Mouse (Mus musculus): ENCODE results near the gene Ltbp4.

The Ltbp4 gene

DNA sequence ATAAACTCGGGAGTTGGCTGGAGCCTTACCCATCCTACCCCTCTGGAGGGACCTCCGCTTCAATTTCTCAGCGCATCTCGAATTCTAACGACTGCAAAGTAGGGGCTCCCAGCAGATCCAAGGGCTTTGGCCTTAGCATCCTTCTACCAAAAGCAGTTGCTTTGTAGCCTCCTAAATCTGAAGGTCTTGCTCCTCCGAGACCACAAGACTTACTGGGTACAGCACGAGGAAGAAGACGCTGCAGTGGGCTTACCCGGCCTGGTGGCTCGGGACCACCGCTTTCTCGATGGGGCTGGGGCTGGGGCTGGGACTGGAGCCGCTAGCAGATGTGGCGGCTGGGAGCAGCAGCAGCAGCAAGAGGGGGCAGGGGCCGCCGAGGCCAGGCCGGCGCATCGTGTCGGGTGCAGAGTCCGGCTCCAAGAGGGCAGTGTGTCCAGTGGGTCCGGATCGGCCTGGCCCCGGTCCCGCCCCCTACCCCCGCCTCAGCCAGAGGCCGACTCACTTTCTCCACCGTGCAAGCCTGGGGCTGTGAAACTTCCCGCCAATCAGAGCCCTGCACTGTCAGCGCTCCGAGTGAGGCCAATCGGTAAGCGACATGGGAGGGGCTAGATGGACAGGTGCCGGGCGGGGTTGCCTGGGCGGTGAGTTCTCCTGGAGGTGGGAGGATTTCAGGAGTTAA lies at the start of gene Ltbp4:
Ltbp4 (minus strand) TSS at position 518 of the 679 bp plus-strand sequence.
- in situ Hi-C loops (cut with MboI; ENCODE audit: unreplicated experiment in 2 of 2): loop anchor here (5.0 to 10.0 kb wide), 6 partner anchors 157 to 345 kb away; partner anchors contain the start of gene Prx (in 1 of the 2)

DNA sequence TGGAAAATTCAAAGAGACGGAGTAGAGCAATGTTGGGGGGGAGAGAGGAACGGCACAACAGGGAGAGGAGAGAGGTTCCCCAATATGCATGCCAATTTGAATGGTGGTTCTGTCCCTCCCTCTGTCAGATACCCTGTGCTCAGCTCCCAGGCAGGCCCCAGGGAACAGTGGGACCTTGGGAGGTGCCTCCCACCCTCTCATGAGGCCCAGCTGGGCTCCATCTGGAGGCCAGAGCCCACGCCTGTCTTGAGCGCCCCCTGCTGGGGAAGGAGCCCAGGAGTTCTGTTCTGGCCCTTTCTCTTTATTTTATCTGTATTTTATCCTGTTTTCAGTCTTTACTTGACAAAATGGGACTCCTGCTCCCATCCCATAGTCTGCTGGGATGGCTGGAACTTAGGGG lies 47.2 kb upstream of the Ltbp4 start:
- in situ Hi-C loops (cut with MboI; ENCODE audit: unreplicated experiment in 2 of 2): loop anchor here (5.0 kb wide), 1 partner anchor 42 kb away; no protein-coding TSS in a partner anchor

DNA sequence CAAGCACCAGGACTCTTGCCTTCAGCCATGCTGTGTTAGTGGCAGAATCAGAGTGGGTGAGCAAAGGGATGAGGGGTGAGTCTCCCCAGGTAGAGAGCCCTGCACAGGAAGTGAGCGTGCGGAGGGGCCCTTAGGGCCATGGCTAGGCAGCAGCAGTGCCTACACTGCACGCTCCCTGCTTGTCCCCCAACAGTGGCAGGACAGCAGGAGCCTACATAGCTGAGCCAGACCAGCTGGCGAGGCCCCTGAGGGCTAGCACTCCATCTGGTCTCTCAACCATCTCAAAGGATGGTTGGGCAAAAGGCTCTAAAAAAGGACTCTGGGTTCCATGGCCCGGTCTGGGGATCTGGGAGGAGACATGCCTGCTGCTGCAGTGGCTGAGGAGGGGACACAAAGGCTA lies 46.6 kb upstream of the Ltbp4 start:
- in situ Hi-C loops (cut with MboI; ENCODE audit: unreplicated experiment in 2 of 2): no loop called here

DNA sequence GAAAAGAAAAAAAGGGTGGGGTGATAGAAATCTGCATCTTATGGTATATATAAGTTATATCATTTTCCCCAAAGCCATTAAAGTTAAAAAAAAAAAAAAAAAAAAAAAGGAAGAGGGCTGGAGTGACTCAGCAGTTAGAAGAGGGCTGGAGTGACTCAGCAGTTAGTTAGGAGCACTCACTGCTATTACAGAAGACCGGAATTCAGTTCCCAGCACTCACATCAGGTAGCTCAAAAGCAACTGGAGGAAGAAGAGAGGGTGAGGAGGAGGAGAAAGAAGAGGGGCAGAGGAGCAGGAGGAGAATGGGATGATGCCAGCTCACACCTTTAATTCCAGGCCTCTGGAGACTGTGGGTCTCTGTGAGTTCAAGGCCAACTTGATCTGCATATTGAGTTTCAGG lies 45.7 kb upstream of the Ltbp4 start:
- in situ Hi-C loops (cut with MboI; ENCODE audit: unreplicated experiment in 2 of 2): no loop called here

DNA sequence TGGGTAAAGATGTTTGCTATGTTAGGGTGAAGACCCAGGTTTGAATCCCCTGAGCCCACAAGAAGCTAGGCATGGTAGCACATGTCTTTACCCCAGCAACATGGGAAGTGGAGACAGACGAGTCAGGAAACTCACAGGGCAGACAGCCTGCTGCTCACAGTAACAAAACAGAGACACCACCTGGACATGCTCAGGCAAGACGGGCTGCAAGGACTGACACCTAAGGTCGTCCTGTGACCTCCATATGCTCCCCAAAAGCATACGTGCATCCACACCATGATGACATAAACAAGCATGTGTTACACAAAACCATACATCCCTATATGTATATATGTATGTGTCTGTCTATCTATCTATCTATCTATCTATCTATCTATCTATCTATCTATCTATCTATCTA lies 44.1 kb upstream of the Ltbp4 start:
- in situ Hi-C loops (cut with MboI; ENCODE audit: unreplicated experiment in 2 of 2): no loop called here

DNA sequence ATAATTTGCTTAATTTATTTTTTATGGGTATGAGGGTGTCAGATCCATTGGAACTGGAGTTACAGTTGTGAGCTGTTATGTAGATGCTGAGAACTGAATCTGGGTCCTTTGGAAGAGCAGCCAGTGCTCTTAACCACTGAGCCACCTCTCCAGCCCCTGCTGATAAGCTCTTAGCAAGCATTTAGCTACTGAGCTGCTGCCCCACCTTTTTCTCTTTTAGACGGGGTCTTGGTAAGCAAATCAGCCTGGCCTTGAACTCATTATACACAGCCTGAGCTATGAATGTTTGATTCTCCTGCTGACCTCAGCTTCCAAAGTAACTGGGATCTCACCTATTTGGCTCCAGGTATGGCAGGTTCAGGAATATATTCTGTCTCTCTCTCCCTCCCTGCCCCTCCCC lies 43.5 kb upstream of the Ltbp4 start:
- in situ Hi-C loops (cut with MboI; ENCODE audit: unreplicated experiment in 2 of 2): no loop called here

DNA sequence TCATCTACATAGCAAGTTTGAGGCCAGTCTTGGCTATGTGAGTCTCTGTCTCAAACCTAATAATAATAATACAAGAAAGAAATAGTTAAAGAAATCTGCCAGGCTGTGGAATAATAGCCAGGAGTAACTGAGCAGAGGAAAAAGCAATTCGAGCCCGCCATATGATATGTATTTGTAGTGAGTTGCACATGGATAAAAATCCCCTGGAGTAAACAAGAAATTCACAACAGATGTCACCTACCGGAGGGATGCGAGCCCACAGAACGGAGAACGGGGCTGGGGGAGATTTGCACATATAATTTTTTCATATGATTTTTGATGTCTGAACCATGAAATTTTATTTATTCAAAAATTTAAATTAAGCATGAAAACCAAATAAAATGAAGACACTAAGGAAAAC lies 42.3 kb upstream of the Ltbp4 start:
- in situ Hi-C loops (cut with MboI; ENCODE audit: unreplicated experiment in 2 of 2): no loop called here

DNA sequence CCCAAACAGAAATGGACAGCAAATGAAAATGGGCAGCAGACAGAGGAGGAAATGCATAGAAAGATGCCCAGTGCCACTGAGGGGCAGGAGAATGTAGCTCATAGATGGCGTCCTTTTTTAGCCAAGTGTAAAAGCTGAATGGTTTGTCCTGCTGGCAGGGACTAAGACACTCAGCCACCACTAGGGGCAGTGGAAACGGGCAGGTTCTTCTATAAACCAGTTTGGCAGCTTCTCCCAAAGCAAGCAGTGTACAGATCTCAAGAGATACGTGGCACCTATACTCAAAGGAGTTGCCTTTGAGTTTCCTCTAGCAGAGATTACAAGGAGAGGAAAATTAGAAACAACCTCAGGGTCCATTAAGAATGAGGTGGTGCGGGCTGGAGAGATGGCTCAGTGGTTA lies 40.9 kb upstream of the Ltbp4 start:
- in situ Hi-C loops (cut with MboI; ENCODE audit: unreplicated experiment in 2 of 2): no loop called here

DNA sequence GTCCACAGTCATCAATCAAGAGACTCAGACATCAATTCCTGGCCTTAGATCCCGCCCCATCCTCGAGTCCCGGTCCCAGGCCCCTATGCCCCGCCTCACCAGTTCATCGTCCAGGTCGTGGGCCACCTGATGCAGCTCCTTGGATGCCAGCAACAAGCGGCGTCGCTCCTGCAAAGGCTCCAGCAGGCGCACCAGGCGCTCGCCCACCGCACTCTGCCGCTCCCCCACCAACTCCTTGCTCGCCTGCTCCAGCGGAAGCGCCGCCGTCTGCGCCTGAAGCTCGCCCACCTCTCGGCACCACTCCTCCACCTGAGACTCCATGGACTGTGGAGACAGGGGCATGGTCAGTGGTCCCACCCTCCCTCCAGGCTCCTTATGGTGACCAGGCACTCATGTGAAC lies 37.8 kb upstream of the Ltbp4 start:
- in situ Hi-C loops (cut with MboI; ENCODE audit: unreplicated experiment in 2 of 2): no loop called here

DNA sequence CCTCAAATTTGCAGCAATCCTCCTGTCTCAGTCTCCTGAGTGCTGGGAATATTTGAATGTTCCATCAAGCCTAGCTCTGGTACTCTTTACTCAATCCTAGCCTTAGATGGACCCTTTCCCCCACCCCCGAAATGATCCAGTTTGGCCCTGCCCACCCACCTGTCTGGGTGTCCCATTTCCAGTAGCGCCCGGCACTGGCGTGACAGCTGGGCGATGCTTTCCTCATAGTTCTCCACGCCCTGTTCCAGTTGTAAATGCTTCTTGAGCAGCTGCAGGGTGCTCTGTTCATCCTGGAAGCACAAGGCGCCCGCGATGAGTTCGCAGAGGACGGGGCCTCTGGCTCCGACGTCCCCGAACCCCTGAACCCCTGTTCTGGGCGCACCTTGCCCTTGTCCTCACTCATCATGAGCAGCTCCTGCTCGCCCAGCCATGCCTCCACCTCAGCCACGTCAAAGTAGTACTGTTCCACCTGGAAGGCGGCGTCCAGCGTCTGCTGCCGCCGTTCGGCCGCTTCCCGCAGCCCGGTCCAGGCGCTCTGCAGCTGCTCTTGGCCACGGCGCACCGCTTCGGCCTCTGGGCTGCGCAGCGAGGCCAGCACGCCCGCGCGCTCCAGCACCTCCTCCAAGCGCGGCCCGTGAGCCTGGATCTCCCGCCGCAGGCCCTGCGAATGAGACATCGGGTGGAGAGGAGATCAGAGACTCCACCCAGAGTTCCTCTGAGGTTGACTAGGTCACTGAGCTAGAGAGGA lies 34.4 kb upstream of the Ltbp4 start:
- in situ Hi-C loops (cut with MboI; ENCODE audit: unreplicated experiment in 2 of 2): no loop called here

DNA sequence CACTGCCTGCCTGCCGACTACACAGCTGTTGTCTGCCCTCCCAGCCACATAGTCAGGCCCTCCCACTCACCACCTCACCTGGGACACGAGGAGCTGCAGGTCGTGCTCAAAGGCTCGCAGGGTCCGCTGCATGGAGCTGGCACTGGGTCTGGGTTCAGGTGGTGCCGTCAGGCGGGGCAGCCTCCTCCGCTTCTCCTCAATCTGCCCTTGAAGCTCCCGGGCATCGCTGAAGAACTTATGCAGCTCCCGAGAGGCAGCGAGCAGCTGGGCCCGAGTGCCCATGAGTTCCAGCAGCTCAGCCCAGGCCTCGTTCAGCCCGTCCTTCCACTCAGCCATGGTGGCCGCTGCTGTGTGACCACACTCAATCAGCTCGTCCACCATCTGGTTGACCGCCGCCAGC lies 31.6 kb upstream of the Ltbp4 start:
- in situ Hi-C loops (cut with MboI; ENCODE audit: unreplicated experiment in 2 of 2): no loop called here

DNA sequence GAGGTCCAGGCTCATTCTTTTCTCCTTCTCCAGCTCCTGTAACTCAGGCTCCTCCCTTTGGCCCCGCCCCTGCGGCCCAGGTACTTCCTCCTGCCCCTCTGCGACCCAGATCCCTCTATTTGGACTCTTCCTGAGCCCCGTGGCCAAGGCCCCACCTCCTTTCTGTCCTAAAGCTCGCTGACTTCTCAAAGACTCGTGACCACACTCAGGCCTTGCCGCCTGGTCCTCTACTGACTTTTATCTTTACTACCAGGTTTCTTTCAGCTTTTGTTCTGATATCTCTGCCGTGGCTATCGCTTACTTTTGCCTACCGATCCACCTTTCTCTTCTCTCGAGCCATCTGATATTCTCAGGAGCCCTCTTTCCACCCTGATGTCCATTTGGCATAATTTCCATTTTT lies 30.5 kb upstream of the Ltbp4 start:
- in situ Hi-C loops (cut with MboI; ENCODE audit: unreplicated experiment in 2 of 2): no loop called here

DNA sequence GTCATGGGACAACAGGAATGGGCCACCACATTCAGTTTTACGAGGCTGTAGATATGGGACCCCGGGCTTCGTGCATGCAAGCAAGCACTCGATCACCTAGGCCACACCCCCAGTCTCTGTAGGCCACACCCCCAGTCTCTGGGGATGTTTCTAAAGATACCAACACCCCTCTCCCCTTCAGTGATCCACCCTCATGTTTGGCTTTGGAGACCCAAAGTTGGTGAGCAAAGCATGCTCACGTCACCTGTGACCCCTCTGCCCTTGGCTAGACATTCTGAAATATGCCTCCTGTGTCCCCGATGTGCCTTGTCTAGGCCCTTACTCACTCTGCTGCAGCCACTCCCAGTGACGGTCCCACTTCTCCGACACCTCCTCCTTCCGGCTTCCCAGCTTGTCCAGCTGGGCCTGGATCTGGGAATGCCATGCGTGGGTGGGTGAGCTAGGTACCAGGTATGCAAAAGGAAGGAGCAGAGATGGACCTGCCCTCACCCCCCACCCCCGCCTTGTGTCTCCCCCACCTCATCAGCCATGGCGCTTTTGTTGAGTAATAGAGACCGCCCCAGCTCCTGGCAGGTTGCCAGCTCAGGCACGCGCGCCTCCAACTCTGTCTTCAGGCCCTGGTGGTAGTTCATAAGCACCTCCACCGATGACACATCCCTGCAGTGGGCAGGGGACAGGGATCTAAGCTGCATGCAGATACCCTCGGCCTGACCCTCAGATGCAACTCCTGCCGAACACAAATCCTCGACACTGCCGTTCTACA lies 28.8 kb upstream of the Ltbp4 start:
- in situ Hi-C loops (cut with MboI; ENCODE audit: unreplicated experiment in 2 of 2): no loop called here

DNA sequence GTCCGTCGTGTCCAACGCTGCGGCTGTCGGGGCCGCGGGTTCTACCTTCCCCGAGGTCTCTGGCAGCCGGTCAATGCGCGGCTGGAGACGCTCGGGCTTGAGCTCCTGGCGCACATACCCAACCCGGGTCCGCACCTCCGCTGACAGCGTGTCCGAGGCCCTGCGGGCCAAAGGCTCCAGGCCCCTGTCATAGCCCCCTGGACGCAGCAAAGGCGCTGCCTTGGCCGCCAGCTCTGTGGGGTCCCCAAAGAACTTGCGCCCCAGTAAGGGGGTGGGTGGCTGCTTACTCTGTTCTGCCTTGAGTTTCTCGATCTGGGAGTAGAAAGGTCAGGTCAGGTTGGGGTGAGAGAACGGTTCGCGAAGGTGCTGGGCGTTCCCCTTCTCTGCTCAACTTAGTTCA lies 26.9 kb upstream of the Ltbp4 start:
- in situ Hi-C loops (cut with MboI; ENCODE audit: unreplicated experiment in 2 of 2): no loop called here

DNA sequence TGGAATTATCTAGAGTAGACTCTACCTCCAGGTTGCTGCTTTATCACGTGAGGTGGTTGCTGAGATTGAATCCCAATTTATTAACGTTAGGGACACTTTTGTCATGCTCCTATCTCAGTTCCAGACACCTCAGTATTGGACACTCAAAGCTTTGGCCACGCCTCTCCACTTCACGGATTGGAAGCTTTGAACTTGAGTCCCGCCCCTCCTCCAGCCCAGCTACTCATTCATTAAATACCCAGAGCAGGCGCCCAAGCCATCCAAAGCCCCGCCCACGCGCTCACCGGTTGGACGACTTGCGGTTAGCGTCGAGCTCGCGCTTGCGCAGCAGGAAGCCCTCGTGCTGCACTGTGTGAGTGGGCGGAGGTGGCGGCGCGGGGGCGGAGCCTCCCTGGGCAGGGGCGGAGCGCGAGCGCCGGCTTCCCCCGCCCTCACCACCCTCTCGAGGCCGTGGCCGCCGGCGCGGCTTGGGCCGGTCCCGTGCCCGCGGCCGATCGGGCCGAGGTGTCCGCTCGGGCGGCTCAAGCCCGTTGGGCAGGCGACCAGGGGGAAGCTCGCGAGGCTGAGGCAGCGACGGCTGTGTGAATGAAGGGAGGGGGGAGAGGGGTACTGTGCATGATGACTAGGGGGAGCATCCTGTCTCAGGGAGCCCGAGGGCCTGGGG lies 23.9 kb upstream of the Ltbp4 start:
- in situ Hi-C loops (cut with MboI; ENCODE audit: unreplicated experiment in 2 of 2): no loop called here

DNA sequence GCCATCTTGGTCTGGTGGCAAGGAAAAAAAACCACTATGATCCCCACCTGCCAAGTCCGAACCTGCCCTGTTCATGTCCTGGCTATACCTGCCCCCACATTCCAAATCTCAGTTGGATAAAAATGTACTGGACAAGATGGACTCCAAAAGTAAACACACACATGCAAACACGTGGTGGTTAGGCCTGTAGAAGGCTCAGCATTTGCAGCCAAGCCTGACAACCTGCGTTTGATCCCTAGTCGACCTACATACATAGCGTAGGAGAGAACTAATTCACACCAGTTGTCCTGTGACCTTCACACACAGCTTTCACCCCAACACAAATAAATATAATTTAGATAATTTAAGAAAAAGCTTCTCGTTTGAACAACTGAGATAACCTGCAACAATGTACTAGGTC lies 23.3 kb upstream of the Ltbp4 start:
- in situ Hi-C loops (cut with MboI; ENCODE audit: unreplicated experiment in 2 of 2): no loop called here

DNA sequence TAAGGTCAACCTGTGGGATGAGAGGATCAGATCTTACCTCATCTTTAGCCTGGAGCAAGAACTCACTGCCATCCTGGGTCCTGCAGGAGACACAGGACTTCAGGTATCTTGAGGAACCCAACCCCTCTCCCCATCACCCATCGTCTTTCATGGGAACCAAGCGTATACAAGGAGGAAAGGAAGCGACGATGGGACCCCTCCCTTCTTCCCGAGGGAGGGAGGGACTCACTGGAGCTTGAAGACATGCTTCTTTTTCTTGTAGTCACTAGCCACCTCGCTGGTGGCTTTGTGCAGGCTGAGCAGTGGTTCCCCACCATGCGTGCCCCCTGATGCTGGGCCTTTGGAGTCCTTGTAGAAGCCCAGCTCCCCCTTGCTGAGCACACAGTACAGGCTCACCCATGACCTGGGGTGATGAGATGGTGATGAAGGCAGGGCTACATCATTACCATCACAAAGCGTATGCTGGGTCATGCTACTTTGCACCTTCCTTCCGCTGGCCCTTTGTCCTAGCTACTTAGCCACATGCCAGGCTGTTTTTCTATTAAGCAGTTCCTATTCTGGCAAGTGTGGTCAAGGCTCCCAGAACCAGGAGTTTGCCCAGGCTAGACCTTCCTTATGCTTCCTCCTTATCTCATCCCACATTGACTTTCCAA lies 22.3 kb upstream of the Ltbp4 start:
- in situ Hi-C loops (cut with MboI; ENCODE audit: unreplicated experiment in 2 of 2): loop anchor here (5.0 kb wide), 1 partner anchor 87 kb away; the partner anchor contains the start of genes Blvrb (in 2 of the 2) and Sptbn4 (in 2 of the 2)

DNA sequence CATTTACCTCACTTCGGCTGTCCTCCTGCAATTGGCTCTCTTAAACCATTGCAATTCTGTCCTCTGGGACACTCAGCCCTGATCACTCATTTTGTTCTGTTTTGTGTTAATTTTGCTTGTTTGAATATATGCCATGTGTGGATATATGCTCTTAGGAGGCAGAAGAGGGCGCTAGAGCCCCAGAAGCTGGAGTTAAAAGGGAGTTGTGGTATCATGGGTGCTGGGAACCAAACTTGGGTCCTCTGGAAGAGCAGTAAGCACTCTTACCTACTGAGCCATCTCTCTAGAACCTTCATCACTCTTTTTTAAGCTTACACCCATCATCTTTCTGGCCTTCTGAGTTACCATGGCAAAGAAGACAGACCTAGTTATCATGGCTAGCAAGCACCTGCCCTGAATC lies 21.7 kb upstream of the Ltbp4 start:
- in situ Hi-C loops (cut with MboI; ENCODE audit: unreplicated experiment in 2 of 2): loop anchor here (5.0 kb wide), 1 partner anchor 88 kb away; the partner anchor contains the start of genes Blvrb (in 2 of the 2) and Sptbn4 (in 2 of the 2)

DNA sequence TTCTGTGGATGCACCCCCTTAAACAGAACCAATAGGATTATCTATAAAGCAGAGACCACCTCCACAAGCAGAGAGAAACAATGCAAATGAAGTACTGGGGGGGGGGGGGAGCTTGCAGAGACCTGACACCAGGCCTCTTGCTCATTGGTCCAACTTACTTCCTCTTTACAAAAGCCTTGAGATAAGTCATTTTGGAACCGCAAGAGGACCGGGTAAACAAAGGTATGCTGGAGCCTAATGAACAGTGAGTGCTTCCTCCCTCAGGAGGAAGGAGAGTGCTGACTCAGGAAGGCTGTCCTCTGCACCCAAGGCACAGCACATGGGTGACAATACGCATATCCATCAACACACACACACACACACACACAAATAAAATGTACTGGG lies 20.1 kb upstream of the Ltbp4 start:
- in situ Hi-C loops (cut with MboI; ENCODE audit: unreplicated experiment in 2 of 2): loop anchor here (5.0 kb wide), 1 partner anchor 90 kb away; the partner anchor contains the start of genes Blvrb (in 2 of the 2) and Sptbn4 (in 2 of the 2)

Data from v-Abl transformed pro-B cells (cell line).